Mouse (Mus musculus) hindbrain, embryonic 13.5 days (tissue): ENCODE results near the gene Eddm3b. TPM values are rescaled to one million over a fixed set of nuclear protein-coding genes. Genes with fewer than 3 reads are reported as not detected.

Experiments used
- ATAC-seq: fragments of 200-750 bp; cut with Nextera tagmentation; 2 replicates; pipeline ENCODE4 v1.8.0; 2017; ENCODE audit warnings: moderate TSS enrichment; ENCODE audit not compliant: low FRiP score
- H3K27ac ChIP-seq: fragments of 300-500 bp; sonication (generic); 2 replicates; pipeline ENCODE4 v1.5.1; 2015; ENCODE audit warnings: inconsistent platforms, mild to moderate bottlenecking, moderate library complexity
- H3K27me3 ChIP-seq: fragments of 300-500 bp; sonication (generic); 2 replicates; pipeline ENCODE4 v1.6.1; 2015; ENCODE audit warnings: mild to moderate bottlenecking, inconsistent platforms
- H3K36me3 ChIP-seq: fragments of 300-500 bp; sonication (generic); 2 replicates; pipeline ENCODE4 v1.6.1; 2015; ENCODE audit warnings: mild to moderate bottlenecking, inconsistent platforms
- H3K4me1 ChIP-seq: fragments of 300-500 bp; sonication (generic); replicated peaks from 2 replicates; pipeline ENCODE4 v1.6.1; 2015; ENCODE audit warnings: inconsistent platforms
- H3K4me2 ChIP-seq: fragments of 300-500 bp; sonication (generic); 2 replicates; pipeline ENCODE4 v1.6.1; 2015; ENCODE audit warnings: inconsistent platforms, mild to moderate bottlenecking, moderate library complexity
- H3K4me3 ChIP-seq: fragments of 300-500 bp; sonication (generic); 2 replicates; pipeline ENCODE4 v1.5.1; 2015; ENCODE audit warnings: mild to moderate bottlenecking, inconsistent platforms
- H3K9ac ChIP-seq: fragments of 300-500 bp; sonication (generic); 2 replicates; pipeline ENCODE4 v1.6.1; 2015; ENCODE audit warnings: mild to moderate bottlenecking, inconsistent platforms
- H3K9me3 ChIP-seq: fragments of 300-500 bp; sonication (generic); 2 replicates; pipeline ENCODE4 v1.6.1; 2016; ENCODE audit warnings: inconsistent platforms
- WGBS: fragments of 180-500 bp; shearing (Covaris S2); methylation state at CpG from one replicate; pipeline ENCODE4 v1.1.7; 2015; 5-methylcytosine and 5-hydroxymethylcytosine counted together
- polyA plus RNA-seq: library from polyadenylated mRNA; unstranded; fragments of >200 nt; fragmentation: Nextera tagmentation; extraction: Ambion mirVana; gene quantifications from 2 replicates; pipeline ENCODE4 v1.2.1, GENCODE M21; 2015

The Eddm3b gene
- polyA plus RNA-seq = not detected in 2 replicates

- H3K36me3 ChIP-seq = no peaks in the 10 kb centered on the region
- H3K9me3 ChIP-seq = peaks cover 6% of the 10 kb centered on the region; the same call in 1 of the 2 replicates
- H3K4me3 ChIP-seq = no peak within 1 kb of the TSS
- ATAC-seq = no peak
- no peaks in the 10 kb centered on the region for H3K27me3 ChIP-seq
- H3K4me2 ChIP-seq = no peak within 1 kb of the TSS
- H3K4me1 ChIP-seq = no peaks in the 10 kb centered on the region
- no peak within 1 kb of the TSS for H3K9ac ChIP-seq
- H3K27ac ChIP-seq = no peak within 1 kb of the TSS
- WGBS = 38% methylated on average over 12 of the region's 12 CpGs
Observed at GRCm38 (mm10) chr14:51113916-51114560, at the start of gene Eddm3b. Eddm3b (plus strand) TSS chr14:51114426.

- Histone ChIP-seq H3K9me3 (no peaks in the 10 kb centered on the region), H3K9ac (no peak overlapping the region), H3K27ac (no peak overlapping the region), H3K4me1 (peaks cover 10% of the 10 kb centered on the region), H3K36me3 (no peaks in the 10 kb centered on the region), H3K4me2 (no peak overlapping the region), H3K27me3 (no peaks in the 10 kb centered on the region), H3K4me3 (no peak overlapping the region)
- no peak for ATAC-seq
- WGBS = 95% methylated on average over 5 of the region's 5 CpGs
Observed at GRCm38 (mm10) chr14:51068956-51069355, 45.3 kb upstream of the Eddm3b start.

- Histone ChIP-seq H3K4me1 (peaks cover 10% of the 10 kb centered on the region), H3K27ac (no peak overlapping the region), H3K4me3 (no peak overlapping the region), H3K9me3 (no peaks in the 10 kb centered on the region), H3K36me3 (no peaks in the 10 kb centered on the region), H3K27me3 (no peaks in the 10 kb centered on the region), H3K4me2 (no peak overlapping the region), H3K9ac (no peak overlapping the region)
- ATAC-seq = no peak
- WGBS = 78% methylated on average over 2 of the region's 2 CpGs
Observed at GRCm38 (mm10) chr14:51069617-51070016, 44.6 kb upstream of the Eddm3b start.

- no peaks in the 10 kb centered on the region for H3K27me3 ChIP-seq
- 91% methylated on average over 3 of the region's 3 CpGs for WGBS
- H3K36me3 ChIP-seq = no peaks in the 10 kb centered on the region
- no peak within 1 kb of the TSS for H3K9ac ChIP-seq
- no peaks in the 10 kb centered on the region for H3K9me3 ChIP-seq
- no peak within 1 kb of the TSS for H3K27ac ChIP-seq
- H3K4me3 ChIP-seq = no peak within 1 kb of the TSS
- ATAC-seq = no peak
- no peaks in the 10 kb centered on the region for H3K4me1 ChIP-seq
- H3K4me2 ChIP-seq = no peak within 1 kb of the TSS
Observed at GRCm38 (mm10) chr14:51074335-51074734, 39.9 kb upstream of the Eddm3b start, which contains the start of gene Olfr750. Olfr750 (minus strand) TSS chr14:51074435.

- Histone ChIP-seq H3K27ac (no peak overlapping the region), H3K4me1 (peaks cover 16% of the 10 kb centered on the region), H3K36me3 (no peaks in the 10 kb centered on the region), H3K27me3 (peaks cover 29% of the 10 kb centered on the region), H3K9me3 (no peaks in the 10 kb centered on the region), H3K4me2 (no peak overlapping the region), H3K9ac (no peak overlapping the region), H3K4me3 (no peak overlapping the region)
- no peak for ATAC-seq
- 83% methylated on average over 1 of the region's 1 CpGs for WGBS
Observed at GRCm38 (mm10) chr14:51079180-51079579, 35.0 kb upstream of the Eddm3b start.

GRCm38 (mm10) chr14:51081035-51081434, 33.2 kb upstream of the Eddm3b start:
- Histone ChIP-seq H3K36me3 (no peaks in the 10 kb centered on the region), H3K4me2 (no peak overlapping the region), H3K4me1 (peaks cover 16% of the 10 kb centered on the region), H3K9me3 (no peaks in the 10 kb centered on the region), H3K9ac (no peak overlapping the region), H3K4me3 (no peak overlapping the region), H3K27ac (no peak overlapping the region), H3K27me3 (peaks cover 41% of the 10 kb centered on the region)
- WGBS = 92% methylated on average over 2 of the region's 2 CpGs
- ATAC-seq = no peak

GRCm38 (mm10) chr14:51082599-51083581, 31.3 kb upstream of the Eddm3b start:
- peak overlapping the region; percentile 69 for H3K9ac ChIP-seq
- peaks cover 16% of the 10 kb centered on the region for H3K4me1 ChIP-seq
- H3K4me3 ChIP-seq = peak overlapping the region; percentile 49
- H3K27me3 ChIP-seq = peaks cover 47% of the 10 kb centered on the region
- H3K27ac ChIP-seq = no peak overlapping the region
- H3K36me3 ChIP-seq = no peaks in the 10 kb centered on the region
- no peaks in the 10 kb centered on the region for H3K9me3 ChIP-seq
- WGBS = 3% methylated on average over 40 of the region's 40 CpGs
- H3K4me2 ChIP-seq = peak overlapping the region; percentile 78
- peak; percentile 74 for ATAC-seq

GRCm38 (mm10) chr14:51083805-51084204, 30.4 kb upstream of the Eddm3b start:
- peak overlapping the region; percentile 49 for H3K4me3 ChIP-seq
- H3K27ac ChIP-seq = no peak overlapping the region
- peak overlapping the region; percentile 78 for H3K4me2 ChIP-seq
- H3K36me3 ChIP-seq = no peaks in the 10 kb centered on the region
- H3K9me3 ChIP-seq = no peaks in the 10 kb centered on the region
- H3K4me1 ChIP-seq = peaks cover 24% of the 10 kb centered on the region
- H3K27me3 ChIP-seq = peaks cover 47% of the 10 kb centered on the region
- ATAC-seq = no peak
- 14% methylated on average over 7 of the region's 7 CpGs for WGBS
- H3K9ac ChIP-seq = 0 out of 2 replicates have a peak overlapping the region, but pooled peaks have one; percentile 69

- H3K27me3 ChIP-seq = peaks cover 42% of the 10 kb centered on the region
- no peak for ATAC-seq
- H3K36me3 ChIP-seq = no peaks in the 10 kb centered on the region
- no peak overlapping the region for H3K4me2 ChIP-seq
- no peak overlapping the region for H3K4me3 ChIP-seq
- no peaks in the 10 kb centered on the region for H3K9me3 ChIP-seq
- H3K27ac ChIP-seq = no peak overlapping the region
- no peak overlapping the region for H3K9ac ChIP-seq
- peaks cover 27% of the 10 kb centered on the region for H3K4me1 ChIP-seq
- WGBS = 75% methylated on average over 2 of the region's 2 CpGs
Observed at GRCm38 (mm10) chr14:51085086-51085485, 29.1 kb upstream of the Eddm3b start.

- 81% methylated on average over 4 of the region's 4 CpGs for WGBS
- Histone ChIP-seq H3K4me2 (no peak overlapping the region), H3K27me3 (peaks cover 37% of the 10 kb centered on the region), H3K4me1 (peaks cover 27% of the 10 kb centered on the region), H3K9me3 (no peaks in the 10 kb centered on the region), H3K4me3 (no peak overlapping the region), H3K27ac (no peak overlapping the region), H3K36me3 (no peaks in the 10 kb centered on the region), H3K9ac (no peak overlapping the region)
- ATAC-seq = no peak
Observed at GRCm38 (mm10) chr14:51085911-51086310, 28.3 kb upstream of the Eddm3b start.

- peak overlapping the region; percentile 63 for H3K4me3 ChIP-seq
- peak overlapping the region; percentile 58 for H3K9ac ChIP-seq
- no peaks in the 10 kb centered on the region for H3K36me3 ChIP-seq
- H3K4me2 ChIP-seq = peak overlapping the region; percentile 82
- H3K27ac ChIP-seq = no peak overlapping the region
- peaks cover 26% of the 10 kb centered on the region for H3K4me1 ChIP-seq
- H3K9me3 ChIP-seq = no peaks in the 10 kb centered on the region
- H3K27me3 ChIP-seq = peaks cover 32% of the 10 kb centered on the region
- WGBS = 11% methylated on average over 9 of the region's 9 CpGs
- ATAC-seq = no peak
Observed at GRCm38 (mm10) chr14:51087762-51088161, 26.5 kb upstream of the Eddm3b start.

- H3K4me2 ChIP-seq = peak overlapping the region; percentile 82
- peak overlapping the region; percentile 63 for H3K4me3 ChIP-seq
- peak; percentile 23 for ATAC-seq
- peaks cover 26% of the 10 kb centered on the region for H3K27me3 ChIP-seq
- peak overlapping the region; percentile 76 for H3K27ac ChIP-seq
- no peaks in the 10 kb centered on the region for H3K9me3 ChIP-seq
- under 1% methylated on average over 23 of the region's 23 CpGs for WGBS
- no peaks in the 10 kb centered on the region for H3K36me3 ChIP-seq
- peak overlapping the region; percentile 71 for H3K9ac ChIP-seq
- H3K4me1 ChIP-seq = peaks cover 20% of the 10 kb centered on the region
Observed at GRCm38 (mm10) chr14:51088166-51088969, 25.9 kb upstream of the Eddm3b start.
